Mouse (Mus musculus) adrenal gland, postnatal 4 days (tissue): ENCODE measurements at regions not wholly inside any gene's neighbourhood (a gene's known extent, or its start where the extent isn't known, plus 50 kb on each side); places are given as distances from the start of the nearest gene placed in this dataset.

ENCODE experiments used
- DNase-seq, 2 experiments: peaks; one replicate each; pipeline ENCODE4 v3.0.0; 2021 to 2022; ENCODE audit warnings: low spot score in 2 of 2, mixed read lengths in 2 of 2

GRCm38 (mm10) chr13:28898900-28899299 lies 54.6 kb downstream of the Sox4 start:
- DNase-seq = no peak

GRCm38 (mm10) chr13:28892896-28893295 lies 60.6 kb downstream of the Sox4 start:
- no peak for DNase-seq

- DNase-seq = no peak
Measured at GRCm38 (mm10) chr13:28887098-28887497, 66.4 kb downstream of the Sox4 start.

- DNase-seq = no peak
Measured at GRCm38 (mm10) chr13:28886691-28887090, 66.8 kb downstream of the Sox4 start.

GRCm38 (mm10) chr13:28885083-28886037 lies 68.2 kb downstream of the Sox4 start:
- no peak for DNase-seq

DNA sequence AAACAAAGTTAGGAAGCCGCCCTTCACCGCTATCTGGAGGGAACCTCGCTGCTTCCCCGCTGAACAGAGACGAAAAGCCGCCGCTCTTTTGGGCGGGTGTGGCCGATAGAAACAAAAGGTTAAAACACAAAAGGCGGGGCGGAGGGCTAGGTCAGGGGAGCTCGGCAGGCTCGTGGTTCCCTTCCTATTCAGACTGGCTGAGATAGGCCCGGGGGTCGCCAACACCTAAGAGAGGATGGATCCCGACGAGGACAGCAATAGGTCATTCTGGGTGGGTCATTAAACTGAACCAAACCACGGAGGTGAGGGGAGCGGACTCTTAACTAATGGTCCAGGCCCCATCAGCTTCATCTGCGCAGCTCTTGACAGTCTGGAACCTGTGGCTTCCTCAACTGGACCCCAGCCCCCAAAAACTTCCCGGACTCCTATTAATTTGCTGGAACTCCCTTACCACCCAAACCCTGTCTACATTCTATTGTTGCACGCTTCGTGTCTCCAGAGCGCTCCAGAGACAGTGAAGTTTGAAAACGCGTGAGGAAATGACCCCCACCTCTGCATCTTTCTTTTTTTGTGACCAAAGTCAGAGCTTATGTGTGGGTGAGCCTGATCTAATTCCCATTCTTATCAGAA lies 69.2 kb downstream of the Sox4 start:
- DNase-seq = no peak

DNA sequence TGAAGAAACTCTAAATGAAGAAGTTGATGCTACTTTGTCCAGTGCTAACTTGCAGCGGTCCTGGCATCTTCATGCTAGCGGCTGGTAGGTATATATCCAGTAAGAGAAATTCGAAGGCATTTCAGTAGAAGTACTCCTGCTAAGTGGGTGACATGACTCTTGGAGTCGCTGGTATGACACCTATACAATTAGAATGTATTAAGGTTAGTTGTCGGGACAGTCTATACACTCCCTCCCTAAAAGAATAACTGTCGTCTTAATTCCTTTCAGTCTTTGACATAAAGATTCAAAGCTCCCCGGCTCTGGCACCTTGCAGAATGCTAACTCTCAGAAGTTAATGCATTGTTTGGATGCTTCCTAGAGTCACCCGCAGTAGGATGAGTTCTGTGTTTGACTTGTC lies 70.1 kb downstream of the Sox4 start:
- DNase-seq = no peak

DNA sequence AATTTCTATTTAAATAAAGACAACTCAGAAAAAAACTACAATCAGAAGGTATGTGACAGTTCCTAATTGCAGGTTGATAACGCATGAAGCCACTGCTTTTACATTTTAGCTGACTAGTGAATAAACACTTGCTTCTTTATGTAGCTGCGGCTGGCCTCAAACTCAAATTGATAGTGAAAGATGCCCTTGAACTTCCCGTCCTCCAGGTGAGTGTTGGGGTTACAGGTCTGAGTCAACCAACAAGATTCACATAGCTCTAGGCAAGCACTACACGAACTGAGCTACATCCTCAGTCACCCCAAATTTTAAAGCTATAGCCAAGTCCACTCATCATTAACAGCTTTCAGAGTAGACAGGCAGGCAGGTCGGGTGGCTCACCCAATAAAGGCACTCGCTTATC lies 72.6 kb downstream of the Sox4 start:
- DNase-seq = no peak

DNA sequence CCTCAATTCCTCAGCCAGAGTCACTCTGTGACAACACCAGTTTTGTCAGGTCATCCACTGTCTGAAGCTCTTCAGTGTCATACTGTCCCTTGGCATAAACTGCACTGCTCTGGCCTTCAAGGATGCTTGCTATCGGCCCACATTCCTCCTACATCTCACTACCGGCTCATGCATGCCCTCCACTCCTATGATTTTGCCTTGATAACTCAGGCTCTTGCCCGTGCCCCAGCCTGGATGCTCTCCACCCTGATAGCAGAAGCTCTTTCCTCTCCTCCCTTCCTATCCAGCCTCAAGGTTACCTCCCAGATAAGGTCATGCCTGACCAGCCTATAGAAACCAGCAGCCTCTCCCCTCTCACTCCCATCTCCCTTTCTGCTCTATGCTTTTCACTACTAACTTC lies 74.8 kb downstream of the Sox4 start:
- DNase-seq = no peak

- no peak for DNase-seq
Measured at GRCm38 (mm10) chr13:28876771-28877170, 76.7 kb downstream of the Sox4 start.

GRCm38 (mm10) chr13:28870681-28871080 lies 82.8 kb downstream of the Sox4 start:
- DNase-seq = no peak

DNA sequence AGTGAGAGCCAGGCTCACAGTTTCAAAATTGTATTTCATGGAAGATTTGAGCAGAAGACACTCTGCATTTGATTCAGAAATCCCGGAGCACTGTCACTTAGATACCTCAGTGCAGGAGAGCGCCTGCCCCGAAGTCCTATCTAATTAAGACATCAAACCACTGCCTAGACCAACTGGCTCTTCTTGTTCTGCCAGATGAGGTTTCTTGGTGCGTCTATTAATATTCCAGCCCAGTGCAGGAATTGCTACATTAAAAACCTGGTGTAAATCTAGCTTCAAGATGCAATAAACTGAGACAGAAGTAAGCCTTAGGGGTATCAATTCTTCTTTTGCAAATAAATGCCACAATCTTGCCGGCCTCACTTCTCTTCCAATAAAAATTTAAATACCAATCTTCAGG lies 86.3 kb downstream of the Sox4 start:
- no peak for DNase-seq

DNA sequence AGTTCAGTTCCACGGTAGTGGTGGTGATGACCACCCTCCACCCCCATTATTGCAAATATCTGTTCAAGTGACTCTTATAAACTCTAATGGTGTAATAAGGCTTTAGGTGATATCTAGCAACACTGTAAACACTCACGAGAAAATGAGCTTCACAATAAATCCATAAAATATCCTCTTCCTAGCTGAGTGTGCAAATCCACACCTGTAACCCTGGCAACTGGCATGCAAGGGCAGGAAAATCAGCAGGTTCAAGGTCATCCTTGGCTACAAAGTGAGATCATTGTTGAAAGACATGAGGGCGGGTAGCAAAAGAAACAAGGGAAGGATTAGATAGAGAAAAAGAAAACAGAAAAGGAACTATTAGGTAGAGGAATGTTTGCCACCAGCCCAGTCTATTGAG lies 86.8 kb downstream of the Sox4 start:
- no peak for DNase-seq

GRCm38 (mm10) chr13:28860601-28861000 lies 92.9 kb downstream of the Sox4 start:
- DNase-seq = no peak

GRCm38 (mm10) chr13:28859829-28860427 lies 93.6 kb downstream of the Sox4 start:
- no peak for DNase-seq

DNA sequence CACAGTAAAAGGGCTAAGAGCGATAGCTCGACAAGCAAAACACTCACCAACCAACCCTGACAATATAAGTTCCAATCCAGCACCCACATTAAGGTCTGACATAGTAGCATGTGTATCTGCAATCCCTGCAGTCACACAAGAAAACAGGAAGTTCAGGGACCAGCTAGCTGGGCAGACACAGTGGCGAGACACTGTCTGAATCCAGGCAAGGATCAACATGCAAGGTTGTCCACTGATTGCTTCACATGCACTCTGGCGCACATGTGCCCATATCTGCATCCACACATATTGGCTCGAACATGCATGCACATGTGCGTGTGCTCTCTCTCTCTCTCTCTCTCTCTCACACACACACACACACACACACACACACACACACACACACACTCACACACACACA lies 95.5 kb downstream of the Sox4 start:
- DNase-seq = no peak

GRCm38 (mm10) chr13:28857201-28857600 lies 96.3 kb downstream of the Sox4 start:
- no peak for DNase-seq

DNA sequence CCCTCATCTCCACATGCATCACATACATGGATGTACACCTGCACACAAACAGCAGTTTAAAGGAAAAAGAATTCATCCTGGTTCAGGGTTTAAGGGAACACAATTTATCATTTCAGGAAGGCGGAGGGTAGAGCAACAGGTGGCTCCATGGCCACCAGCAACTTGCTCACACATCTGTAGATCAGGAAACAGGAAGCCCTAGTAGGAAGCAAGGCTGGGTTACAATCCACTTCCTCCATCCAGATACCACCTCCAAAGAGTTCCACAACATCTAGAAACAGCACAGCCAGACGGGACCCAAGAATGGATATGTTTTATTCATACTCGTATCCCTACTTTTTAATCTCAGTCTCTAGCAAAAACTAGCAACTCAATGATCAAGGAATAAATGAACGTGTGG lies 97.0 kb downstream of the Sox4 start:
- no peak for DNase-seq

- DNase-seq = no peak
Measured at GRCm38 (mm10) chr13:28854247-28854646, 99.3 kb downstream of the Sox4 start.

GRCm38 (mm10) chr13:28848305-28848704 lies 105.2 kb downstream of the Sox4 start:
- DNase-seq = no peak

GRCm38 (mm10) chr13:28847478-28847877 lies 106.0 kb downstream of the Sox4 start:
- DNase-seq = no peak

- DNase-seq = no peak
Measured at GRCm38 (mm10) chr13:28844495-28844894, 109.0 kb downstream of the Sox4 start.
